Mouse (Mus musculus) gastrocnemius, postnatal 14 days (tissue): ENCODE measurements around the gene a. TPM values are rescaled to one million over a fixed set of nuclear protein-coding genes. Genes with fewer than 3 reads are reported as not detected.

ENCODE experiments used
- total RNA-seq, 2 experiments: library from RNA; stranded (reverse); gene quantifications; 2 replicates each; pipeline ENCODE4 v1.2.3; 2021

The a gene
- total RNA-seq, 2 experiments from 2014 or later, result not detected

Other genes starting within 250 kb of the a start
- under 1 TPM in 1 of 2 experiments, not detected in 1; 0.31 TPM for gene 1700003F12Rik, start 244.3 kb upstream of the a start, total RNA-seq
- gene Actl10, start 239.6 kb upstream of the a start, total RNA-seq, result not detected
- gene Necab3, start 232.5 kb upstream of the a start, total RNA-seq, result 1 to 10 TPM; 1.1 to 1.2 TPM
- gene E2f1, start 221.5 kb upstream of the a start, total RNA-seq, result 1 to 10 TPM; 2.5 to 3.1 TPM
- gene Pxmp4, start 187.7 kb upstream of the a start, total RNA-seq, result 10 to 100 TPM; 14.1 to 14.9 TPM
- gene Zfp341, start 178.1 kb upstream of the a start, total RNA-seq, result 1 to 10 TPM; 1.8 to 1.9 TPM
- gene 4930519P11Rik, start 178.0 kb upstream of the a start, total RNA-seq, result under 1 TPM in 1 of 2 experiments, not detected in 1; 0.69 TPM
- gene Chmp4b, start 139.7 kb upstream of the a start, total RNA-seq, result 10 to 100 TPM; 91.1 to 97.2 TPM
- not detected for gene Gm14214, start 21.4 kb upstream of the a start, total RNA-seq
- 10 to 100 TPM; 90.1 to 97.0 TPM for gene Raly, start 306 bp upstream of the a start, total RNA-seq
- 100 to 1,000 TPM in 1 of 2 experiments, 10 to 100 TPM in 1; 94.5 to 106 TPM for gene Eif2s2, start 101.5 kb downstream of the a start, total RNA-seq
- gene Gm14226, start 226.9 kb downstream of the a start, total RNA-seq, result not detected